Mouse (Mus musculus) stomach, postnatal 0 days (tissue): Measurements from ENCODE around the gene 1700014D04Rik.
"Not testable (repeated sequence)": the region's sequence is repeated elsewhere in the genome, so short reads cannot be mapped to it uniquely, and the experiment has no call there.

Source experiments
- CTCF ChIP-seq: IDR thresholded peaks from 2 replicates; pipeline ENCODE4 v1.5.1; 2016; ENCODE audit warnings: antibody characterized with exemption, low read depth, mild to moderate bottlenecking, moderate library complexity
- EP300 ChIP-seq: optimal IDR thresholded peaks from 2 replicates; pipeline ENCODE3; 2016; ENCODE audit warnings: antibody characterized with exemption

GRCm38 (mm10) chr13:59779744-59780264 lies 33.3 kb upstream of the 1700014D04Rik start:
- not testable (repeated sequence) for TF ChIP-seq EP300
- TF ChIP-seq CTCF, result peak; percentile 48
